Mouse (Mus musculus): ENCODE measurements around the gene C1qtnf5. TPM values are rescaled to one million over a fixed set of nuclear protein-coding genes. Genes with fewer than 3 reads are reported as not detected.

The C1qtnf5 gene
- polyA plus RNA-seq, 1 experiment from 2014 or later, result not detected

DNA sequence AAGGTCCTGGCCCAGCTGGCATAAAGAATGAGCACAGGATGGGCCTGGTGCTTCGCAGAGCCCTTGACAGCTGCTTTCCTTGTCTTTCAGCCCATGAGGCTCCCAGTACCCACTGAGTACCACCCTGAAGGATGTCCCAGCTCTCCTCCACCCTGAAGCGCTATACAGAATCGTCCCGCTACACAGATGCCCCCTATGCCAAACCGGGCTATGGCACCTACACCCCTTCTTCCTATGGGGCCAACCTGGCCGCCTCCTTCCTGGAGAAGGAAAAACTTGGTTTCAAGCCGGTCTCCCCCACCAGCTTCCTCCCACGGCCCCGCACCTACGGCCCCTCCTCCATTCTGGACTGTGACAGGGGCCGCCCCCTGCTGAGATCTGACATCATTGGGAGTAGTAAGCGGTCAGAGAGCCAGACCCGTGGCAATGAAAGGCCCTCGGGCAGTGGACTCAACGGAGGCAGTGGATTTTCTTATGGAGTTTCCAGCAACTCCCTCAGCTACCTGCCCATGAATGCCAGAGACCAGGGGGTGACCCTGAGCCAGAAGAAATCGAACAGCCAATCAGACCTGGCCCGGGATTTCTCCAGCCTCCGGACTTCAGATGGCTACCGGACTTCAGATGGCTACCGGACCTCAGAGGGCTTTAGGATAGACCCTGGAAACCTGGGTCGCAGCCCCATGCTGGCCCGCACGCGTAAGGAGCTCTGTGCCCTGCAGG lies 31.6 kb upstream of the C1qtnf5 start:
- Histone ChIP-seq H3K79me2 (ENCODE audit: inconsistent target) (no peaks in the 10 kb centered on the region), H3K4me3 (ENCODE audit: inconsistent target) (no peak overlapping the region), H3K36me3 (ENCODE audit: inconsistent target) (no peaks in the 10 kb centered on the region), H3K27ac (no peak overlapping the region)
- WGBS (ENCODE audit: missing documents), result 92% methylated on average over 22 of the region's 24 CpGs

DNA sequence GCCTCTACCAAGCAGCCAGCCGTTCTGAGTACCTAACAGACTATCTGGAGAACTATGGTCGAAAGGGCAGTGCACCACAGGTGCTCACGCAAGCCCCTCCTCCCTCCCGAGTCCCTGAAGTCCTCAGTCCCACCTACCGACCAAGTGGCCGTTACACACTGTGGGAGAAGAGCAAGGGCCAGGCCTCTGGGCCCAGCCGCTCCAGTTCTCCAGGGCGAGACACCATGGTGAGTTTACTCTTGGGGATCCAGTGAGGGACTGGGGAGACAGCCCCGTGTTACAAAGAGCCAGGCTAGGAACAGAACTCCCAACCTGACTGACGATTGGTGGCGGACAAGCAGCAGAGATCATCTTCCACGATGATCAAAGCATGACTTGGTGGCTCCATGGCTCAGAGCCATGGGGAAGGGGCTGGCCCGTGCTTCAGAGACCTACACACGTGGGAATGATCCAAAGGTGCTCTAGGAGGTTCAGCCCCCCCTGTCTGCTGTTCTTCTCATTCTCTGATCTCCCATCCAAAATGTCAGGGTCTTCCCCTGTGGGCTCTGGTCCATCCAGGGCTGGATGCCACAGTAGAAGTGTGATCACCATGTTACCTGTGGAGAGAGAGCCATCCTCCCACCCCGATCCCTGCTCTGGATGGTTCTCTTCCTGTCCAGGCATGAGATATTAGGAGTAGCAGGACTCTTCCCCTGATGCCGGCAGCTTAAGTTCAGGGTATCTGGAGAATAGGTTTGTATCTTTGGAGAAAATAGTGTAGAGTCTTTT lies 30.9 kb upstream of the C1qtnf5 start:
- Histone ChIP-seq H3K4me3 (ENCODE audit: inconsistent target) (no peak overlapping the region), H3K79me2 (ENCODE audit: inconsistent target) (no peaks in the 10 kb centered on the region), H3K27ac (no peak overlapping the region), H3K36me3 (ENCODE audit: inconsistent target) (no peaks in the 10 kb centered on the region)
- 86% methylated on average over 16 of the region's 16 CpGs for WGBS (ENCODE audit: missing documents)

- 52% methylated on average over 2 of the region's 5 CpGs for WGBS (ENCODE audit: missing documents)
- H3K4me3 ChIP-seq (ENCODE audit: inconsistent target), result no peak overlapping the region
- H3K27ac ChIP-seq, result no peak overlapping the region
- no peaks in the 10 kb centered on the region for H3K79me2 ChIP-seq (ENCODE audit: inconsistent target)
- H3K36me3 ChIP-seq (ENCODE audit: inconsistent target), result no peaks in the 10 kb centered on the region
Measured at GRCm38 (mm10) chr9:44076764-44077120, 30.3 kb upstream of the C1qtnf5 start.

GRCm38 (mm10) chr9:44077266-44077910 lies 29.7 kb upstream of the C1qtnf5 start:
- H3K27ac ChIP-seq, result no peak overlapping the region
- H3K79me2 ChIP-seq (ENCODE audit: inconsistent target), result no peaks in the 10 kb centered on the region
- 95% methylated on average over 11 of the region's 11 CpGs for WGBS (ENCODE audit: missing documents)

DNA sequence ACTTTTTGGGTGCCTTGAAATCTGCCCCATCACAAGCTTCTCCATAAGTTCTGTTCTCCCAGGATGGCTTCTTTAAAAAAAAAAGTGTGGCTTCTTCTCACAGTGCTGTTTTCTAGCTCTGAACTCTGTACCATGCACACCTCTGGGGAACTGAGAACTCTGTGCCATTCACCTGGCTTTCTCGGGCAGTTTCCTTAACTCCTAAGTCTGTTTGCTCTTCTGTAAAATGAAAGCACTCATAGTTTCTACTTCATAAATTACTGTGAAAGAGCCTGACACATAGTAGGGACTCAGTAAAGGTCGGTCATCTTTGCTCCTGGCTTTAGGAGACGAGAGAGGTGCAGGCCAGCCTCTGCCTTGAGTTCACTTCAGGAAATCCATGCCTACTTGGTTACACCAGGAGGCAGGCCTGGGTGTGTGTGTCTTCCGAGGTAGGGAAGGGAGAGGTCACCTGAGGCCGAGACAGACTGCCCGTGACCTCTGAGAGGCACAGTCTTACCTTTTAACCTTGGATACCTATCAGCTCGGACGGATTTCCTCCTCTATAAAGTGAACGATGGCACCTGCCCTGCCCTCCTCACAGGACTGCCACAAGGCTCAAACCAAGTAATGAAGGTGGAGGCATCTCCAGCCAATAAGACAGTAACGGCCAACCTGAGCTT lies 28.8 kb upstream of the C1qtnf5 start:
- Histone ChIP-seq H3K4me3 (ENCODE audit: inconsistent target) (no peak overlapping the region), H3K27ac (no peak overlapping the region), H3K79me2 (ENCODE audit: inconsistent target) (no peaks in the 10 kb centered on the region), H3K36me3 (ENCODE audit: inconsistent target) (no peaks in the 10 kb centered on the region)
- 93% methylated on average over 10 of the region's 10 CpGs for WGBS (ENCODE audit: missing documents)

More at GRCm38 (mm10) chr9:44077266-44077910, 29.7 kb upstream of the C1qtnf5 start:
- H3K36me3 ChIP-seq (ENCODE audit: inconsistent target), result no peaks in the 10 kb centered on the region
- H3K4me3 ChIP-seq (ENCODE audit: inconsistent target), result no peak overlapping the region

GRCm38 (mm10) chr9:44078955-44079756 lies 27.9 kb upstream of the C1qtnf5 start:
- 45% methylated on average over 11 of the region's 16 CpGs for WGBS (ENCODE audit: missing documents)
- Histone ChIP-seq H3K4me3 (ENCODE audit: inconsistent target) (no peak overlapping the region), H3K27ac (no peak overlapping the region), H3K79me2 (ENCODE audit: inconsistent target) (no peaks in the 10 kb centered on the region), H3K36me3 (ENCODE audit: inconsistent target) (no peaks in the 10 kb centered on the region)

DNA sequence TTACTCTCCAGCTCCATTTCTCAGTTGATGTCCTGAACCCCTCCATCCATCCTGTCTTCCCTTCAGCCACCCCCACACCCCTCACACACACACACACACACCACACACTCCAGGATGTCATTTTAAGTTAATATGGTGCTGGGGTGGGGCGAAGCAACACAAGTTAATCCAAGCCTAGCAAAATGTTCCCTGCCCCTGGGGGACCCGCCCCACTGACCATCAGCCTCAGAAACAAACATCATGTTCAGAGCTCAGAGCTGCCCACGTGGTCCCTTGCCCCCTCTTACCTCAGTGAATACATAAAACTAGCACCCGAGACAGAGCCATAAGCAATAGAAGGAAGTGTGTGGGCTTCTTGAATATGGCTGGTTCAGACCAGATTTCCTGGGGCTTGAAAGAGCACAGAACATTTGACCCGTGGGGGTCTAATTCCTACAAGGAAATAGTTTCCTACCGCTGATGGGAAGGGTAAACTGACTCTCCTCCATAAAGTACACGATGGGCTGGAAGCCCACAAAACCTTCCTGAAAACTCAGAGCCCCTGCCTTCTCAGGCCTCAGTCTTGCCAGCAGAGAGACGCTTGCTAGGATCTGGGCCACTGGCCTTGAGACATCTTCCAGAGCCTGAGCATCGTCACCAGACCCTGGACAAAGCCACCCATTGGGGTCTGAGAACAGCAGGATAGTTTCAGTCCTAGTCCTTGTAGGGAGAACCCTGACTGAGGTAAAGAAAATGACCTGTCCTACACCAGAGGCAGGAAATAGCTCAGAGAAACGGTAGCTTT lies 26.9 kb upstream of the C1qtnf5 start:
- Histone ChIP-seq H3K79me2 (ENCODE audit: inconsistent target) (no peaks in the 10 kb centered on the region), H3K4me3 (ENCODE audit: inconsistent target) (no peak overlapping the region), H3K27ac (no peak overlapping the region), H3K36me3 (ENCODE audit: inconsistent target) (no peaks in the 10 kb centered on the region)
- WGBS (ENCODE audit: missing documents), result 62% methylated on average over 10 of the region's 10 CpGs

DNA sequence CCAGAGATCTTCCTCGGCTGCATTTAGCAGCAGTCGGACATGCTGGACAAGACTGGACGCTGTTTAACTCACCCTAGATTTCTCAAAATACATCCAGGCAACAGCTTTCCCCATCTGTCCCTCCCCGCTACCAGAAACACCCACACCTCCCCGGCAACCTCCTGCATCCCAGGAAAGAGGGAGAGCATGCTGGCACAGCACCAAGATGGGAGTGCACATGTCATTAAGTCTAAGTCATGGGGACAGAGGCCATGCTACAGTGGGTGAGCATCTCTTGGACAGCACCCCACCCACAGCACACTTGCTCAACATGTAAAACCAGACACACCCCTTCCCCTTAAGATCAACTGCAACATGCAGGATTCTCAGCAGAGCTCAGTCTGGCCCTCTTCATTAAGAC lies 26.1 kb upstream of the C1qtnf5 start:
- Histone ChIP-seq H3K36me3 (ENCODE audit: inconsistent target) (no peaks in the 10 kb centered on the region), H3K27ac (no peak overlapping the region), H3K4me3 (ENCODE audit: inconsistent target) (no peak overlapping the region), H3K79me2 (ENCODE audit: inconsistent target) (no peaks in the 10 kb centered on the region)
- WGBS (ENCODE audit: missing documents), result 96% methylated on average over 5 of the region's 5 CpGs

DNA sequence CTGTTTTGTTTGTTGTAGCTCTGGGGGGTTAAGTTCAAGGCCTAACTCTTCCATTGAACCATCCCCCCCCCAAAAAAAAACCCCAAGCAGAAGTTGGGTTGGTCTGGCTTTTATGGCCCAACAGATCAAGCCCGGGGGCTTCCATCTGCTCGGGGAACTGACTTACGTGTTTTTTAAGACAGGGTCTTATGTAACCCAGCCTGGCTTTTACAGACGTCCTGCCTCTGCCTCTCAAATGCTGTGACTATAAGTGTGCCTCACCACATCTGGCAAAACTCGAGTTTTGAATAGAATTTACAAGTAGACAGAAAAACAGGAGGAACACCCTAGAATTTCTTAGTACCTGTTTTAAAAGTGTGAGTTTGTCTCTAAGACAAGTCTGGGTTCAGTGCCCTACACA lies 25.5 kb upstream of the C1qtnf5 start:
- Histone ChIP-seq H3K36me3 (ENCODE audit: inconsistent target) (no peaks in the 10 kb centered on the region), H3K4me3 (ENCODE audit: inconsistent target) (no peak overlapping the region), H3K27ac (no peak overlapping the region), H3K79me2 (ENCODE audit: inconsistent target) (no peaks in the 10 kb centered on the region)
- WGBS (ENCODE audit: missing documents), result 68% methylated on average over 5 of the region's 5 CpGs

DNA sequence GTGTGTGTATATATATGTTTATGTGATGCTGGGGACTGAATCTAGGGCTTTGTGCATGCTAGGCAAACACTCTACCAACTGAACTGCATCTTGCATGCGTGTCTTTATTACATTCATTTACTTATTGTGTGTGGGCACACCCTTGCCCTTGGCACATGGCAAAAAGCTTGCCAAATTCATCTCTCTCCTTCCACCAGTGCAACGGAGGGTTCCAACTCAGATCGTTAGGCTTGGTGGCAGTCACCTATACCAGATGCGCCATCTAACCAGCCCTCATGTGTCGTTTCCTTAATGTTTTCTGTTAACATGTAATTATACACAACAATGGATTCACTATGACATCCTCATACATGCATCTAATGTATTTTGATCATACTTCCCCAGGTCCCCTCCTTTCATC lies 24.8 kb upstream of the C1qtnf5 start:
- whole genome bisulfite sequencing (ENCODE audit: missing documents), result 94% methylated on average over 5 of the region's 5 CpGs
- Histone ChIP-seq H3K4me3 (ENCODE audit: inconsistent target) (no peak overlapping the region), H3K79me2 (ENCODE audit: inconsistent target) (no peaks in the 10 kb centered on the region), H3K27ac (no peak overlapping the region), H3K36me3 (ENCODE audit: inconsistent target) (no peaks in the 10 kb centered on the region)

GRCm38 (mm10) chr9:44083392-44084121 lies 23.5 kb upstream of the C1qtnf5 start:
- Histone ChIP-seq H3K4me3 (ENCODE audit: inconsistent target) (peak overlapping the region; percentile 19; the same call in 1 of the 2 replicates), H3K27ac (no peak overlapping the region), H3K79me2 (ENCODE audit: inconsistent target) (no peaks in the 10 kb centered on the region), H3K36me3 (ENCODE audit: inconsistent target) (no peaks in the 10 kb centered on the region)
- WGBS (ENCODE audit: missing documents), result 21% methylated on average over 22 of the region's 23 CpGs

- Histone ChIP-seq H3K27ac (no peak overlapping the region), H3K4me3 (ENCODE audit: inconsistent target) (peak overlapping the region; percentile 19; the same call in 1 of the 2 replicates)
- 3% methylated on average over 13 of the region's 14 CpGs for WGBS (ENCODE audit: missing documents)
Measured at GRCm38 (mm10) chr9:44084236-44084635, 22.8 kb upstream of the C1qtnf5 start.

DNA sequence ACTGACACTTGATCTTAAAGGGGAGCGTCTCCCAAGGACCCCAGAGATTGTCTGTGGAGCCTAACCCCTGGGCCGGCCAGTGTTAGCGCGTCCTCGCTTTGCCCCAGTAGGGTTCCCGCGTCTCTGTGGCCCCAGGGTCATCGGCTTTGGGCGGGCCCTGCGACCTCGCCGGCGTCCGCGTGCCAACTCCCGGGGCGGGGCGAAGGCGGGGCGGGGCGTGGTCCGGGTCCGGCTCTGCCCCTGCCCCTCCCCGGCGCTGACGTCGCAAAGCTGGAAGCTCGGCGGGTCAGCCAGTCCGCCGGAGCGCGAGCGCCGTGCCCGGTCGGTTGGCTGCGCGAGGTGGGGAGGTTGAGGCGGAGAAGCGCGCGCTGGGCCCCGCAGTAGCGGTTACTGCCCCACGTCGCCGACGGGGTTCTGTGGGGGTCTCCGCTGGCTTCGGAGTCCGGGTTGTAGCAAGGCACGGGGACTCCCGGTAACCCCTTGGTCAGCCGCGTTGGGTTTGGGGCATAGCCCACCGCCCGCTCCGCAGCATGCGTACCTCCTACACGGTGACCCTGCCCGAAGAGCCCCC lies 22.3 kb upstream of the C1qtnf5 start:
- 1% methylated on average over 51 of the region's 62 CpGs for WGBS (ENCODE audit: missing documents)
- Histone ChIP-seq H3K79me2 (ENCODE audit: inconsistent target) (no peaks in the 10 kb centered on the region), H3K27ac (no peak overlapping the region), H3K36me3 (ENCODE audit: inconsistent target) (no peaks in the 10 kb centered on the region), H3K4me3 (ENCODE audit: inconsistent target) (peak overlapping the region; percentile 19)

More at GRCm38 (mm10) chr9:44084236-44084635, 22.8 kb upstream of the C1qtnf5 start:
- Histone ChIP-seq H3K79me2 (ENCODE audit: inconsistent target) (no peaks in the 10 kb centered on the region), H3K36me3 (ENCODE audit: inconsistent target) (no peaks in the 10 kb centered on the region)
